Mouse (Mus musculus) CH12.LX (cell line): ENCODE measurements around the gene Dnajb4. TPM values are rescaled to one million over a fixed set of nuclear protein-coding genes. Genes with fewer than 3 reads are reported as not detected.

Source experiments
- DNase-seq: peaks from one replicate; pipeline ENCODE4 v3.0.0-alpha.2; 2013; ENCODE audit errors: extremely low read depth
- H3K27ac ChIP-seq: 2 replicates; pipeline ENCODE4 v1.5.1; 2012; ENCODE audit warnings: low read depth, mild to moderate bottlenecking, control low read depth, moderate library complexity; ENCODE audit not compliant: insufficient read depth
- H3K27me3 ChIP-seq: replicated peaks from 2 replicates; pipeline ENCODE3; 2012; ENCODE audit warnings: inconsistent platforms
- H3K36me3 ChIP-seq, 2 experiments: replicated peaks in 1 of 2; 2 replicates each; pipeline versions ENCODE3 to v1.6.1; 2012; ENCODE audit warnings: inconsistent platforms in 1 of 2, low read length in 1 of 2, mild to moderate bottlenecking in 1 of 2, mixed read lengths in 1 of 2, moderate library complexity in 1 of 2; ENCODE audit not compliant: control insufficient read depth in 1 of 2, insufficient read depth in 1 of 2
- H3K4me1 ChIP-seq, 2 experiments: 2 replicates each; pipeline ENCODE4 v1.6.1; 2012; ENCODE audit warnings: inconsistent platforms in 1 of 2, moderate library complexity in 1 of 2; ENCODE audit not compliant: insufficient read depth in 2 of 2, control insufficient read depth in 1 of 2
- H3K4me2 ChIP-seq: 2 replicates; pipeline ENCODE4 v1.6.1; 2012; ENCODE audit warnings: low read depth, mild to moderate bottlenecking, control low read depth; ENCODE audit not compliant: poor library complexity, insufficient read depth, severe bottlenecking
- H3K4me3 ChIP-seq, 3 experiments: fragments of 150-350 bp in 1 of 3; sonication (generic) in 1 of 3; replicated peaks in 1 of 3; 2 replicates each; pipeline versions ENCODE3 to v1.5.1; 2011 to 2012; ENCODE audit warnings: low read depth in 2 of 3, low read length in 2 of 3, mild to moderate bottlenecking in 2 of 3, moderate library complexity in 2 of 3, control low read depth in 1 of 3, improper control_type of control experiment in 1 of 3, inconsistent platforms in 1 of 3, mixed read lengths in 1 of 3; ENCODE audit not compliant: poor library complexity in 1 of 3
- H3K79me2 ChIP-seq: replicated peaks from 2 replicates; pipeline ENCODE4 v1.6.1; 2012; ENCODE audit warnings: mild to moderate bottlenecking, moderate library complexity; ENCODE audit not compliant: control insufficient read depth, poor library complexity, insufficient read depth, severe bottlenecking; ENCODE audit errors: extremely low read depth
- H3K9ac ChIP-seq: 2 replicates; pipeline ENCODE4 v1.6.1; 2012; ENCODE audit warnings: low read depth, mild to moderate bottlenecking, control low read depth, moderate library complexity; ENCODE audit not compliant: insufficient read depth
- H3K9me3 ChIP-seq: replicated peaks from 2 replicates; pipeline ENCODE3; 2012; ENCODE audit warnings: low read length, inconsistent platforms, mixed read lengths
- BHLHE40 ChIP-seq: IDR thresholded peaks from 2 replicates; pipeline ENCODE4 v1.6.1; 2011; ENCODE audit warnings: mild to moderate bottlenecking, low read depth, low read length, improper control_type of control experiment
- CHD1 ChIP-seq: IDR thresholded peaks from 2 replicates; pipeline ENCODE4 v1.6.1; 2012; ENCODE audit warnings: low read depth, low read length, improper control_type of control experiment, inconsistent platforms
- CHD2 ChIP-seq: IDR thresholded peaks from 2 replicates; pipeline ENCODE4 v1.6.1; 2011; ENCODE audit warnings: low read length, improper control_type of control experiment
- CTCF ChIP-seq, 2 experiments: IDR thresholded peaks in 1 of 2; conservative IDR thresholded peaks in 1 of 2; 2 replicates each; pipeline ENCODE4 v1.5.1; 2011 to 2012; ENCODE audit warnings: low read depth in 2 of 2, low read length in 2 of 2, improper control_type of control experiment in 1 of 2, inconsistent platforms in 1 of 2, mild to moderate bottlenecking in 1 of 2, moderate library complexity in 1 of 2
- E2F4 ChIP-seq: IDR thresholded peaks from 2 replicates; pipeline ENCODE4 v1.6.1; 2011; ENCODE audit warnings: low read depth, low read length, improper control_type of control experiment; ENCODE audit not compliant: insufficient replicate concordance
- EP300 ChIP-seq: IDR thresholded peaks from 2 replicates; pipeline ENCODE4 v1.6.1; 2011; ENCODE audit warnings: low read length, improper control_type of control experiment
- ETS1 ChIP-seq: conservative IDR thresholded peaks from 2 replicates; pipeline ENCODE4 v1.6.1; 2012; ENCODE audit warnings: low read depth, mild to moderate bottlenecking, inconsistent platforms, low read length, improper control_type of control experiment, moderate library complexity
- GABPA ChIP-seq: IDR thresholded peaks from 2 replicates; pipeline ENCODE4 v1.6.1; 2012; ENCODE audit warnings: low read depth, low read length, improper control_type of control experiment, inconsistent platforms; ENCODE audit not compliant: insufficient replicate concordance
- HCFC1 ChIP-seq: IDR thresholded peaks from 2 replicates; pipeline ENCODE4 v1.6.1; 2012; ENCODE audit warnings: low read depth, mild to moderate bottlenecking, inconsistent platforms, low read length, improper control_type of control experiment
- JUN ChIP-seq: IDR thresholded peaks from 2 replicates; pipeline ENCODE4 v1.6.1; 2011; ENCODE audit warnings: low read depth, mild to moderate bottlenecking, low read length, improper control_type of control experiment, moderate library complexity; ENCODE audit not compliant: insufficient read depth
- JUND ChIP-seq: conservative IDR thresholded peaks from 2 replicates; pipeline ENCODE4 v1.6.1; 2011; ENCODE audit warnings: low read depth, low read length, improper control_type of control experiment
- KAT2A ChIP-seq: IDR thresholded peaks from 2 replicates; pipeline ENCODE4 v1.6.1; 2012; ENCODE audit warnings: low read length, improper control_type of control experiment, inconsistent platforms; ENCODE audit not compliant: insufficient replicate concordance
- MAFK ChIP-seq: IDR thresholded peaks from 2 replicates; pipeline ENCODE4 v1.6.1; 2011; ENCODE audit warnings: low read length, improper control_type of control experiment; ENCODE audit not compliant: insufficient replicate concordance
- MAZ ChIP-seq: IDR thresholded peaks from 2 replicates; pipeline ENCODE4 v1.6.1; 2012; ENCODE audit warnings: low read depth, mild to moderate bottlenecking, inconsistent platforms, low read length, improper control_type of control experiment, moderate library complexity
- MEF2A ChIP-seq: IDR thresholded peaks from 2 replicates; pipeline ENCODE4 v1.6.1; 2014; ENCODE audit warnings: low read depth, mild to moderate bottlenecking, inconsistent platforms, low read length, improper control_type of control experiment, borderline replicate concordance
- MXI1 ChIP-seq: IDR thresholded peaks from 2 replicates; pipeline ENCODE4 v1.6.1; 2011; ENCODE audit warnings: mild to moderate bottlenecking, low read depth, low read length, improper control_type of control experiment
- MYC ChIP-seq: IDR thresholded peaks from 2 replicates; pipeline ENCODE4 v1.6.1; 2011; ENCODE audit warnings: low read depth, mild to moderate bottlenecking, improper control_type of control experiment, low read length
- NRF1 ChIP-seq: IDR thresholded peaks from 2 replicates; pipeline ENCODE4 v1.6.1; 2014; ENCODE audit warnings: low read depth, mild to moderate bottlenecking, inconsistent platforms, low read length, improper control_type of control experiment, moderate library complexity
- PAX5 ChIP-seq: IDR thresholded peaks from 2 replicates; pipeline ENCODE4 v1.6.1; 2012; ENCODE audit warnings: low read length, inconsistent platforms, mixed read lengths
- POLR2A ChIP-seq: IDR thresholded peaks from 2 replicates; pipeline ENCODE4 v1.6.1; 2011; ENCODE audit warnings: low read depth, mild to moderate bottlenecking, improper control_type of control experiment, low read length
- POLR2AphosphoS2 ChIP-seq: IDR thresholded peaks from 2 replicates; pipeline ENCODE4 v1.6.1; 2011; ENCODE audit warnings: low read depth, low read length, improper control_type of control experiment
- RAD21 ChIP-seq: IDR thresholded peaks from 2 replicates; pipeline ENCODE4 v1.6.1; 2011; ENCODE audit warnings: low read depth, mild to moderate bottlenecking, low read length, improper control_type of control experiment, moderate library complexity
- SIN3A ChIP-seq: IDR thresholded peaks from 2 replicates; pipeline ENCODE4 v1.6.1; 2012; ENCODE audit warnings: low read length, improper control_type of control experiment, inconsistent platforms
- SMC3 ChIP-seq: IDR thresholded peaks from 2 replicates; pipeline ENCODE4 v1.6.1; 2011; ENCODE audit warnings: low read depth, low read length, improper control_type of control experiment
- TBP ChIP-seq: conservative IDR thresholded peaks from 2 replicates; pipeline ENCODE4 v1.6.1; 2011; ENCODE audit warnings: low read depth, low read length, improper control_type of control experiment
- TCF12 ChIP-seq: IDR thresholded peaks from 2 replicates; pipeline ENCODE4 v1.6.1; 2014; ENCODE audit warnings: low read depth, mild to moderate bottlenecking, inconsistent platforms, low read length, improper control_type of control experiment
- USF1 ChIP-seq: IDR thresholded peaks from 2 replicates; pipeline ENCODE4 v1.6.1; 2014; ENCODE audit warnings: low read depth, mild to moderate bottlenecking, inconsistent platforms, low read length, improper control_type of control experiment
- ZKSCAN1 ChIP-seq: IDR thresholded peaks from 2 replicates; pipeline ENCODE4 v1.6.1; 2012; ENCODE audit warnings: low read depth, inconsistent platforms, low read length, improper control_type of control experiment, borderline replicate concordance
- ZMIZ1 ChIP-seq: IDR thresholded peaks from 2 replicates; pipeline ENCODE4 v1.6.1; 2012; ENCODE audit warnings: low read depth, mild to moderate bottlenecking, inconsistent platforms, low read length, improper control_type of control experiment
- dilution Hi-C: fragments of 300-500 bp; cut with MboI; formaldehyde crosslinking; loops from 2 replicates; pipeline ENCODE4 v1.14.3; 2020; ENCODE audit warnings: low sequenced_read_pairs; ENCODE audit not compliant: extremely low pct_unique_long_range_greater_than_20kb, extremely low pct_ligation_motif_present
- in situ Hi-C: fragments of 300-500 bp; cut with MboI; formaldehyde crosslinking; loops from 3 replicates; pipeline ENCODE4 v1.14.3; 2019; ENCODE audit warnings: low sequenced_read_pairs, low pct_ligation_motif_present, low pct_unique_long_range_greater_than_20kb, mixed read lengths
- polyA plus RNA-seq: library from polyadenylated mRNA; unstranded; fragments of >175 nt; gene quantifications from 2 replicates; pipeline ENCODE4 v1.2.1, GENCODE M21; 2012; ENCODE audit warnings: low read depth; ENCODE audit not compliant: insufficient read length
- total RNA-seq, 2 experiments: library from RNA; depleted of rRNA; stranded (reverse); fragments of 300-350 nt in 1 of 2; fragments of >200 nt in 1 of 2; gene quantifications; 2 replicates each; pipeline ENCODE4 v1.2.3; 2012 to 2014

Gene Dnajb4
- total and polyA plus RNA-seq, 3 experiments: 11.7 to 26.4 (median 17.7) TPM

GRCm38 (mm10) chr3:152154095-152154494 is 56.0 kb downstream of the Dnajb4 start:
- no peak for TF ChIP-seq KAT2A
- TF ChIP-seq GABPA: no peak
- TF ChIP-seq CTCF (conservative IDR thresholded peaks at IDR 0.05 in 1 of 2, IDR thresholded peaks at IDR 0.05 in 1 of 2; ENCODE audit: low read depth in 2 of 2, low read length in 2 of 2): no peak
- TF ChIP-seq TCF12: no peak
- no peak for TF ChIP-seq ZKSCAN1
- TF ChIP-seq HCFC1: no peak
- no peak for TF ChIP-seq MYC
- no peak for TF ChIP-seq MXI1
- TF ChIP-seq MAFK: no peak
- no peak for TF ChIP-seq SIN3A
- no peak for TF ChIP-seq POLR2AphosphoS2
- no peak for TF ChIP-seq ETS1
- TF ChIP-seq MEF2A: no peak
- TF ChIP-seq NRF1: no peak
- no peak for TF ChIP-seq ZMIZ1
- no peak for TF ChIP-seq CHD1
- TF ChIP-seq TBP: no peak
- TF ChIP-seq JUND: no peak
- TF ChIP-seq PAX5: no peak
- no peak for TF ChIP-seq SMC3
- Histone ChIP-seq H3K79me2 (no peaks in the 10 kb centered on the region), H3K9me3 (no peaks in the 10 kb centered on the region), H3K4me1 (peaks cover 11 to 24% of the 10 kb centered on the region in 2 experiments), H3K27me3 (no peaks in the 10 kb centered on the region), H3K36me3 (no peaks in the 10 kb centered on the region), H3K4me2 (no peak overlapping the region), H3K4me3 (no peak overlapping the region), H3K9ac (no peak overlapping the region), H3K27ac (no peak overlapping the region)
- no peak for DNase-seq
- dilution Hi-C loops (no loop called here), in situ Hi-C loops (no loop called here)

GRCm38 (mm10) chr3:152153152-152153551 is 57.0 kb downstream of the Dnajb4 start:
- H3K9me3 ChIP-seq: no peaks in the 10 kb centered on the region
- in situ Hi-C loops: no loop called here
- H3K4me1 ChIP-seq: peaks cover 11 to 24% of the 10 kb centered on the region in 2 experiments
- no peak overlapping the region for H3K9ac ChIP-seq
- dilution Hi-C loops: no loop called here
- no peak for TF ChIP-seq POLR2A
- TF ChIP-seq GABPA: no peak
- no peak for TF ChIP-seq ETS1
- no peak for TF ChIP-seq E2F4
- no peak for TF ChIP-seq BHLHE40
- TF ChIP-seq CHD2: no peak
- no peak for TF ChIP-seq USF1
- no peak for TF ChIP-seq MAZ
- no peak for TF ChIP-seq TCF12
- TF ChIP-seq RAD21: no peak
- TF ChIP-seq JUN: no peak
- TF ChIP-seq NRF1: no peak
- TF ChIP-seq EP300: no peak
- no peak overlapping the region for H3K27ac ChIP-seq
- H3K79me2 ChIP-seq: no peaks in the 10 kb centered on the region
- H3K27me3 ChIP-seq: no peaks in the 10 kb centered on the region
- H3K4me3 ChIP-seq: no peak overlapping the region
- H3K4me2 ChIP-seq: no peak overlapping the region
- H3K36me3 ChIP-seq: no peaks in the 10 kb centered on the region
- no peak for DNase-seq
